9 mouse cellular contexts compared by ENCODE assay signal in genomic region chr1:66552396-66552966, GRCm38 (mm10).
DNase-seq lines count a peak whose midpoint lies in the region.
"Had no signal": no experiment of that assay in that cellular context is flagged by ENCODE, and none has a peak within 500 bp of the region (broad histone marks: within the 10 kb centered on the region; RNA-seq: fewer than 3 reads in every experiment).

No protein-coding gene starts in this region.

- peak; percentile 37 for DNase-seq in CD4-positive, CD25-positive, alpha-beta regulatory T cell, adult 2 months (ENCODE audit: low read depth, low spot score)
- DNase-seq in R1 (ENCODE audit: low read depth, low spot score): peak; percentile 1
- DNase-seq in layer of hippocampus, adult 8-10 months (ENCODE audit: low spot score in 2 of 2): peak; percentile 63 to 78
- peak; percentile 85 for DNase-seq in naive thymus-derived CD4-positive, alpha-beta T cell, adult 2 months (ENCODE audit: low read depth)
- no peak for DNase-seq in urinary bladder, adult 2 months (ENCODE audit: low spot score)
- no peak for DNase-seq in adrenal gland, postnatal 36 days
- DNase-seq in gastrocnemius, postnatal 4 days (ENCODE audit: low spot score in 2 of 2): no peak
- DNase-seq: gastrocnemius, postnatal 10 days; lung, adult 18-20 months had no signal

Comparison
In these comparisons a context has a peak if more than half of its experiments do, and no peak if none do; other contexts are left out.
1. DNase-seq: peak in CD4-positive, CD25-positive, alpha-beta regulatory T cell, adult 2 months (single experiment), R1 (single experiment), layer of hippocampus, adult 8-10 months (2 of 2) and naive thymus-derived CD4-positive, alpha-beta T cell, adult 2 months (single experiment); none in urinary bladder, adult 2 months (single experiment), adrenal gland, postnatal 36 days (0 of 2) and gastrocnemius, postnatal 4 days (0 of 2).